17 mouse cellular contexts compared by ENCODE assay signal in the genomic region with DNA sequence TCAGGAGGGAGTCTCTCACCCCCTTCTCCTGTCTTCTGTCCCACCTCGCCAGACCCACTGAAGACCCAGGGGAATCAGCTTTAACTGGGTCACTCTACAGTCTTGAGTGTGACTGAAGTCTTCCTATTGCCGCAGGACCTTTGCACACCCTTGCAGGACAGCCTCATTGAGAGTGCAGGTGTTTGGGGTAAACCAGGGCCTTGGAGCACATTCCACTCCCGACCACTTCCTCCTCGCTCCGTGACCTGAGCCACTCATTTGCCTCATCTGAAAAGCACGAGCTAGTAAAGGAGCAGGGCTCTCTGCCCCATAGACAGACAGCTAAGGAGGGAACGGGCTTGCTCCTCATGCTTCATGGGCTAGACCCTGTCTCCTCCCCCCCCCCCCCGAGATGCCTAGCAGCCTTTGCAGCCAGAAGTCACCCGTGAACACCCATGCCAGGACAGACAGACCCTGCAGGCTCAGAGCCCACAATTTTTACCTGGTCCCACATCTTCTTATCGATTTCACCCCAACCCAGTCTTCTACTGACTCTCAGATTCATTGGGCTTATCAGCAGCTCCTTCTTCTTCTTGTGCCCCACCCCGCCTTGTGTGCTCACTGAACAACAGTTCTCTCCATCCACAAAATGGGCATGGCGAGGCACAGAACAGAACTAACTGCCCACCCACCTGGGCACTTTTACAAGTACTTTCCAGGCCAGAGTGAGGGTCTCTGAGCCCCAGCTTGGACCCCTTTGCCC. TPM values are rescaled to one million over a fixed set of nuclear protein-coding genes. Genes with fewer than 3 reads are reported as not detected.
A peak's percentile ranks its signal among the peaks of the same experiment; 100 is the strongest.
DNase-seq lines count a peak whose midpoint lies in the region; ATAC-seq and TF ChIP-seq lines count a peak whose summit lies in the region.
"Had no signal": no experiment of that assay in that cellular context is flagged by ENCODE, and none has a peak within 500 bp of the region (broad histone marks: within the 10 kb centered on the region; RNA-seq: fewer than 3 reads in every experiment).

No protein-coding gene starts in this region.

- no peak for TF ChIP-seq CTCF in bone marrow macrophage, adult 2 months (IDR thresholded peaks at IDR 0.05; ENCODE audit: low read depth, low read length)

- H3K9me3 ChIP-seq in intestine, embryonic 15.5 days: no peaks in the 10 kb centered on the region
- no peaks in the 10 kb centered on the region for H3K9me3 ChIP-seq in intestine, embryonic 16.5 days (ENCODE audit: control insufficient read depth, low read length)
- H3K9me3 ChIP-seq: hindbrain, embryonic 10.5 days had no signal

- no peak overlapping the region for H3K9ac ChIP-seq in intestine, embryonic 15.5 days
- H3K9ac ChIP-seq in intestine, embryonic 16.5 days (ENCODE audit: low read depth, low read length): no peak overlapping the region
- H3K9ac ChIP-seq: forebrain, postnatal 0 days had no signal

- no peak overlapping the region for H3K4me3 ChIP-seq in intestine, embryonic 15.5 days (replicated peaks)
- no peak overlapping the region for H3K4me3 ChIP-seq in intestine, embryonic 16.5 days (ENCODE audit: low read length)
- peak overlapping the region; percentile 73 for H3K4me3 ChIP-seq in bone marrow macrophage, adult 2 months (ENCODE audit: insufficient read depth, low read length)

- peaks cover 24% of the 10 kb centered on the region for H3K27me3 ChIP-seq in intestine, embryonic 15.5 days (replicated peaks)
- peaks cover 13% of the 10 kb centered on the region; the same call in 1 of the 2 replicates for H3K27me3 ChIP-seq in intestine, embryonic 16.5 days (replicated peaks; ENCODE audit: control insufficient read depth, insufficient read depth, low read length)

- no peak for ATAC-seq in intestine, embryonic 15.5 days
- ATAC-seq in intestine, embryonic 16.5 days: no peak
- ATAC-seq: forebrain, postnatal 0 days had no signal

- no peaks in the 10 kb centered on the region for H3K36me3 ChIP-seq in intestine, embryonic 15.5 days
- H3K36me3 ChIP-seq in intestine, embryonic 16.5 days (ENCODE audit: control insufficient read depth, insufficient read depth, low read length): no peaks in the 10 kb centered on the region
- H3K36me3 ChIP-seq: hindbrain, embryonic 10.5 days had no signal

- DNase-seq in CD4-positive helper T cell, adult 2 months (ENCODE audit: low read depth, low spot score): peak; percentile 38
- peak; percentile 48 to 64 for DNase-seq in thymus, adult 18-20 months
- no peak for DNase-seq in ovary, adult 18-20 months (ENCODE audit: low spot score)
- no peak for DNase-seq in adrenal gland, postnatal 10 days
- DNase-seq: adrenal gland, postnatal 14 days; cerebellum, adult 18-20 months; forebrain, postnatal 0 days; gastrocnemius, postnatal 25 days; kidney, adult 8-10 months; lung, embryonic 14.5 days had no signal

- H3K27ac ChIP-seq in intestine, embryonic 15.5 days: no peak overlapping the region
- no peak overlapping the region for H3K27ac ChIP-seq in intestine, embryonic 16.5 days (ENCODE audit: low read length)
- H3K27ac ChIP-seq in bone marrow macrophage, adult 2 months (ENCODE audit: insufficient read depth, low read depth, low read length): no peak overlapping the region; the same call in 1 of the 2 replicates

- TF ChIP-seq POLR2A in bone marrow macrophage, adult 2 months (IDR thresholded peaks at IDR 0.05; ENCODE audit: borderline replicate concordance, low read depth, low read length): no peak

- 0 out of 2 replicates have a peak overlapping the region, but pooled peaks have one; percentile 4 for H3K4me2 ChIP-seq in intestine, embryonic 15.5 days (replicated peaks)
- H3K4me2 ChIP-seq in intestine, embryonic 16.5 days (ENCODE audit: low read depth, low read length): no peak overlapping the region
- H3K4me2 ChIP-seq: midbrain, embryonic 11.5 days had no signal

- peaks cover 13% of the 10 kb centered on the region for H3K4me1 ChIP-seq in intestine, embryonic 15.5 days (replicated peaks)
- H3K4me1 ChIP-seq in intestine, embryonic 16.5 days (ENCODE audit: control insufficient read depth, insufficient read depth, low read length): peaks cover 8% of the 10 kb centered on the region; the same call in 1 of the 2 replicates
- H3K4me1 ChIP-seq in bone marrow macrophage, adult 2 months (ENCODE audit: control insufficient read depth, insufficient read depth, low read length): peaks cover 31% of the 10 kb centered on the region

- 78% methylated on average over 12 of the region's 12 CpGs for WGBS in intestine, embryonic 15.5 days
- 78% methylated on average over 11 of the region's 12 CpGs for WGBS in intestine, embryonic 16.5 days

RNA-seq across cellular contexts. Expression of a gene that starts 1.8 kb away (rescaled TPM):
- 21.7 and 29.8 TPM in 2 replicates for polyA plus RNA-seq in intestine, embryonic 15.5 days (2015; fragmentation: Nextera tagmentation; extraction: Ambion mirVana)
- 22.5 and 26.9 TPM in 2 replicates for polyA plus RNA-seq in intestine, embryonic 16.5 days (2015; fragmentation: Nextera tagmentation; extraction: Ambion mirVana)
- polyA plus RNA-seq in bone marrow macrophage, adult 2 months (2012; ENCODE audit: insufficient read depth, insufficient read length, missing spikeins): 1,886 and 2,039 TPM in 2 replicates
- total RNA-seq in adrenal gland, postnatal 10 days (2021): 10 to 100 TPM; 39.1 to 42.0 TPM

RNA-seq across cellular contexts. Expression of a gene that starts 10.8 kb away (rescaled TPM):
- polyA plus RNA-seq in intestine, embryonic 15.5 days (2015; fragmentation: Nextera tagmentation; extraction: Ambion mirVana): 20.3 and 20.7 TPM in 2 replicates
- polyA plus RNA-seq in intestine, embryonic 16.5 days (2015; fragmentation: Nextera tagmentation; extraction: Ambion mirVana): 20.1 and 22.0 TPM in 2 replicates
- polyA plus RNA-seq in bone marrow macrophage, adult 2 months (2012; ENCODE audit: insufficient read depth, insufficient read length, missing spikeins): not detected in 2 replicates
- total RNA-seq in adrenal gland, postnatal 10 days (2021): 10 to 100 TPM in 1 of 2 experiments, 1 to 10 TPM in 1; 7.5 to 18.2 TPM
- polyA plus RNA-seq: myocyte had no signal

RNA-seq across cellular contexts. Expression of a gene that starts 16.5 kb away (rescaled TPM):
- 64.5 and 80.1 TPM in 2 replicates for polyA plus RNA-seq in intestine, embryonic 15.5 days (2015; fragmentation: Nextera tagmentation; extraction: Ambion mirVana)
- 62.6 and 71.9 TPM in 2 replicates for polyA plus RNA-seq in intestine, embryonic 16.5 days (2015; fragmentation: Nextera tagmentation; extraction: Ambion mirVana)
- polyA plus RNA-seq in bone marrow macrophage, adult 2 months (2012; ENCODE audit: insufficient read depth, insufficient read length, missing spikeins): not detected in 2 replicates
- total RNA-seq in adrenal gland, postnatal 10 days (2021): 100 to 1,000 TPM; 353 to 358 TPM

RNA-seq across cellular contexts. Expression of a gene that starts 18.7 kb away (rescaled TPM):
- polyA plus RNA-seq in intestine, embryonic 15.5 days (2015; fragmentation: Nextera tagmentation; extraction: Ambion mirVana): 1.5 TPM in 2 replicates
- polyA plus RNA-seq in intestine, embryonic 16.5 days (2015; fragmentation: Nextera tagmentation; extraction: Ambion mirVana): 0.83 and 1.4 TPM in 2 replicates
- polyA plus RNA-seq in bone marrow macrophage, adult 2 months (2012; ENCODE audit: insufficient read depth, insufficient read length, missing spikeins): 0.27 and 0.78 TPM in 2 replicates
- total RNA-seq in adrenal gland, postnatal 10 days (2021): 1 to 10 TPM; 6.1 to 7.0 TPM
- polyA plus RNA-seq: myocyte had no signal

RNA-seq across cellular contexts. Expression of a gene that starts 36.1 kb away (rescaled TPM):
- 70.8 and 77.4 TPM in 2 replicates for polyA plus RNA-seq in intestine, embryonic 15.5 days (2015; fragmentation: Nextera tagmentation; extraction: Ambion mirVana)
- polyA plus RNA-seq in intestine, embryonic 16.5 days (2015; fragmentation: Nextera tagmentation; extraction: Ambion mirVana): 71.2 and 73.7 TPM in 2 replicates
- polyA plus RNA-seq in bone marrow macrophage, adult 2 months (2012; ENCODE audit: insufficient read depth, insufficient read length, missing spikeins): 0.91 TPM in 1 of 2 replicates, not detected in the other
- total RNA-seq in adrenal gland, postnatal 10 days (2021): 1 to 10 TPM; 4.0 to 5.6 TPM
- total RNA-seq: forebrain, postnatal 0 days; left cerebral cortex, postnatal 25 days had no signal
- polyA plus RNA-seq: forebrain, postnatal 0 days had no signal

Comparison
In these comparisons a context has a peak if more than half of its experiments do, and no peak if none do; other contexts are left out.
1. DNase-seq: peak in CD4-positive helper T cell, adult 2 months (single experiment) and thymus, adult 18-20 months (2 of 2); none in ovary, adult 18-20 months (single experiment) and adrenal gland, postnatal 10 days (single experiment).
2. RNA of a gene that starts 1.8 kb away (polyA plus RNA-seq): 1,886 to 2,039 TPM in bone marrow macrophage, adult 2 months; 22.5 to 26.9 TPM in intestine, embryonic 16.5 days and 21.7 to 29.8 TPM in intestine, embryonic 15.5 days; every median in the first group is over 10 times any median in the second.
3. RNA of a gene that starts 10.8 kb away (polyA plus RNA-seq): 20.1 to 22.0 TPM in intestine, embryonic 16.5 days and 20.3 to 20.7 TPM in intestine, embryonic 15.5 days; not detected in bone marrow macrophage, adult 2 months; every median in the first group is over 10 times any median in the second.
4. RNA of a gene that starts 16.5 kb away (polyA plus RNA-seq): 64.5 to 80.1 TPM in intestine, embryonic 15.5 days and 62.6 to 71.9 TPM in intestine, embryonic 16.5 days; not detected in bone marrow macrophage, adult 2 months; every median in the first group is over 10 times any median in the second.